Mouse (Mus musculus) liver, postnatal 0 days (tissue): ENCODE results near the gene Stra8.

Source experiments
- CTCF ChIP-seq: sonication (generic); IDR thresholded peaks from 2 replicates; pipeline ENCODE4 v1.5.1; 2016; ENCODE audit warnings: antibody characterized with exemption, low read depth
- EP300 ChIP-seq: IDR thresholded peaks from 2 replicates; pipeline ENCODE4 v1.6.1; 2016; ENCODE audit warnings: antibody characterized with exemption, low read depth, mild to moderate bottlenecking

- TF ChIP-seq EP300 (no peak), CTCF (no peak)
These were observed 10.2 kb upstream of the Stra8 start for GRCm38 (mm10) chr6:34909631-34910345.
